Mouse (Mus musculus) C2C12 (cell line): ENCODE data around the gene Tsc22d1. TPM values are rescaled to one million over a fixed set of nuclear protein-coding genes. Genes with fewer than 3 reads are reported as not detected.

ENCODE experiments used
- H3K27me3 ChIP-seq: one replicate; pipeline ENCODE4 v1.6.1; 2011; ENCODE audit not compliant: control insufficient read depth, insufficient read depth, insufficient read length
- H3K36me3 ChIP-seq: one replicate; pipeline ENCODE4 v1.6.1; 2011; ENCODE audit not compliant: control insufficient read depth, insufficient read depth
- H3K4me3 ChIP-seq: one replicate; pipeline ENCODE4 v1.5.1; 2011; ENCODE audit warnings: mild to moderate bottlenecking, control low read depth; ENCODE audit not compliant: poor library complexity, insufficient read depth, severe bottlenecking
- H3K79me2 ChIP-seq: one replicate; pipeline ENCODE4 v1.6.1; 2011; ENCODE audit not compliant: control insufficient read depth, insufficient read depth
- H3K79me3 ChIP-seq: one replicate; pipeline ENCODE4 v1.6.1; 2011; ENCODE audit warnings: low read depth, control low read depth
- H3ac ChIP-seq: one replicate; pipeline ENCODE3; 2011; ENCODE audit warnings: low read depth; ENCODE audit not compliant: control insufficient read depth, insufficient read length
- CEBPB ChIP-seq: IDR thresholded peaks from one replicate; pipeline ENCODE4 v1.6.1; 2011; ENCODE audit warnings: low read depth, mild to moderate bottlenecking, control low read depth, moderate library complexity
- CTCF ChIP-seq: IDR thresholded peaks from one replicate; pipeline ENCODE4 v1.5.1; 2011; ENCODE audit not compliant: control insufficient read depth, insufficient read depth, insufficient read length
- FOSL1 ChIP-seq: IDR thresholded peaks from one replicate; pipeline ENCODE4 v1.8.0; 2011; ENCODE audit warnings: mild to moderate bottlenecking, low read length; ENCODE audit not compliant: poor library complexity, insufficient read depth, severe bottlenecking
- MAX ChIP-seq: IDR thresholded peaks from one replicate; pipeline ENCODE4 v1.6.1; 2011; ENCODE audit warnings: mild to moderate bottlenecking, control low read depth
- MYOD1 ChIP-seq: IDR thresholded peaks from one replicate; pipeline ENCODE4 v1.6.1; 2011; ENCODE audit warnings: low read depth; ENCODE audit not compliant: control insufficient read depth, insufficient read length
- MYOG ChIP-seq: IDR thresholded peaks from one replicate; pipeline ENCODE4 v1.6.1; 2011; ENCODE audit not compliant: control insufficient read depth, insufficient read length; ENCODE audit errors: extremely low read depth
- USF1 ChIP-seq: IDR thresholded peaks from one replicate; pipeline ENCODE4 v1.6.1; 2011; ENCODE audit warnings: low read depth, mild to moderate bottlenecking, control low read depth, moderate library complexity
- long read RNA-seq, 2 experiments: library from polyadenylated mRNA; unstranded; transcript quantifications; one replicate each; pipeline ENCODE4 v2.0.0; 2019 to 2020
- polyA plus RNA-seq: library from polyadenylated mRNA; unstranded; fragments of >200 nt; fragmentation: generic; extraction: Trizol; gene quantifications from one replicate; pipeline ENCODE4 v1.2.1, GENCODE M21; 2012; ENCODE audit warnings: missing spikeins

The Tsc22d1 gene
- polyA plus RNA-seq, result 546 TPM
- long read RNA-seq, experiment 1, full-length matches to known transcripts, result 429 of 468 reads
- long read RNA-seq, experiment 1, partial matches to known transcripts, result 34 of 468 reads
- long read RNA-seq, experiment 1, other reads (novel, unspliced or antisense), result 5 of 468 reads
- long read RNA-seq, experiment 2, full-length matches to known transcripts, result 2,582 of 2,673 reads
- long read RNA-seq, experiment 2, partial matches to known transcripts, result 6 of 2,673 reads
- long read RNA-seq, experiment 2, other reads (novel, unspliced or antisense), result 85 of 2,673 reads

DNA sequence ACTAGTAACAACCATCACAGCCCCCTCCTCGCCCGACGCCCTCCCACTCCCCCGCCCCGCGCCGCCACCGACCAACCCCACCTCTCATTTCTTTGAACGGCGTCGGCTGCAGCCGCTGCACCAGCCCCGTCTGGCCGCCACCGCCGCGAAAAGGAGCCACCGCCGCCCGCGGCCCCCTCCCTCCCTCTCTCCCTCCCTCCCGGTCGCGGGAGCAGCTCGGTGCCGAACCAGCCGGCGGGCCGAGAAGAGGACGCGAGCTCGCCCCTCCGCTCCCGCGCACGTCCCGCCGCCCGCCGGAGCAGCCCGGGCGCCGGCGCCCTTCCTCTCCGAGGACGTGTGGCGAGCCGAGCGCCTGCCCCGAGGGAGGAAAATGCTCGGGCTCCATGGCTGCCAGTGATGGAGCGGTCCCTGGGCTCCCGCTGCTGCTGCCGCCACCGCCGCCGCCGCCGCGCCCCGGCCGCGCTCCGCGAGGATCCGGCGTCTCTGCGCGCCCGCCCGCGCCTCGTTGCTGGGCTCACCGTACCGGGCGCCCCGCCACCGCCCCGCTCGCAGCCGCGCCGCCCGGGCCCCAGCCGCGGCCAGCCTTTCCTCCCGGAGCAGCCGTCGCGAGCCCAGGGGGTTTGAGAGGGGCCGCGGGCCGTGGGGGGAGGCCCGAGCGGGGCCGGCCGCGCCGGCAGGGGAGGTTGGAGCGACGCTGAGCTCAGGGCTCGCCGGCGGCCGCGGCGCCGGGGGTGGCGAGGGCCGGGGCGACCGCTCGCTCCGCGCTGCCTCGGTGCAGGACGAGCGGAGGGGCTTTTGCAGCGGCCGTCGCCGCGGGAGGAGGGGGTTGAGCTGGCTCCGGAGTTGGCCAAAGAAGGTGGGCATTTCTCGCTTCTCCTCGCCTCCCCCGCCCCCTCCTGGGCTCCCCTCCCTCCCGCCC is at the start of gene Tsc22d1:
TSS of gene Tsc22d1 (plus strand) at position 100 of the 919 bp plus-strand sequence.
- TF ChIP-seq MYOD1 (no peak), USF1 (no peak), FOSL1 (no peak), CTCF (no peak), MYOG (no peak), CEBPB (no peak), MAX (no peak)
- Histone ChIP-seq H3K79me2 (peaks cover 45% of the 10 kb centered on the region), H3K36me3 (peaks cover 33% of the 10 kb centered on the region), H3K4me3 (peak within 1 kb of the TSS; percentile 61), H3K79me3 (peaks cover 35% of the 10 kb centered on the region), H3K27me3 (no peaks in the 10 kb centered on the region), H3ac (peak within 1 kb of the TSS; percentile 91)

- Histone ChIP-seq H3K4me3 (peak overlapping the region; percentile 27), H3K79me3 (peaks cover 3% of the 10 kb centered on the region), H3K27me3 (no peaks in the 10 kb centered on the region), H3ac (no peak overlapping the region), H3K36me3 (peaks cover 9% of the 10 kb centered on the region), H3K79me2 (peaks cover 24% of the 10 kb centered on the region)
- TF ChIP-seq MAX (peak; percentile 61), CEBPB (no peak), FOSL1 (peak; percentile 54), MYOG (no peak), USF1 (no peak), MYOD1 (peak; percentile 1), CTCF (no peak)
Measured at GRCm38 (mm10) chr14:76373638-76374037, 41.1 kb upstream of the Tsc22d1 start.

GRCm38 (mm10) chr14:76374601-76375000 is 40.2 kb upstream of the Tsc22d1 start:
- Histone ChIP-seq H3ac (peak overlapping the region; percentile 55), H3K36me3 (peaks cover 9% of the 10 kb centered on the region), H3K79me3 (peaks cover 3% of the 10 kb centered on the region), H3K27me3 (no peaks in the 10 kb centered on the region), H3K79me2 (peaks cover 24% of the 10 kb centered on the region), H3K4me3 (peak overlapping the region; percentile 27)
- no peak for TF ChIP-seq MAX
- no peak for TF ChIP-seq MYOD1
- TF ChIP-seq CEBPB, result no peak
- TF ChIP-seq CTCF, result no peak
- no peak for TF ChIP-seq FOSL1
- no peak for TF ChIP-seq MYOG
- TF ChIP-seq USF1, result no peak

GRCm38 (mm10) chr14:76376561-76376960 is 38.2 kb upstream of the Tsc22d1 start:
- H3K4me3 ChIP-seq, result no peak overlapping the region
- H3K36me3 ChIP-seq, result no peaks in the 10 kb centered on the region
- H3K27me3 ChIP-seq, result no peaks in the 10 kb centered on the region
- H3K79me3 ChIP-seq, result peaks cover 3% of the 10 kb centered on the region
- TF ChIP-seq MAX (no peak), CEBPB (no peak), MYOG (no peak), CTCF (no peak), USF1 (no peak), MYOD1 (no peak), FOSL1 (no peak)
- H3ac ChIP-seq, result no peak overlapping the region
- H3K79me2 ChIP-seq, result peaks cover 24% of the 10 kb centered on the region

- peaks cover 8% of the 10 kb centered on the region for H3K79me2 ChIP-seq
- H3K27me3 ChIP-seq, result no peaks in the 10 kb centered on the region
- no peaks in the 10 kb centered on the region for H3K36me3 ChIP-seq
- H3K4me3 ChIP-seq, result no peak overlapping the region
- H3K79me3 ChIP-seq, result peaks cover 3% of the 10 kb centered on the region
- TF ChIP-seq CTCF (no peak), MYOD1 (no peak), MYOG (no peak), CEBPB (no peak), MAX (no peak), USF1 (no peak), FOSL1 (no peak)
- no peak overlapping the region for H3ac ChIP-seq
Measured at GRCm38 (mm10) chr14:76379411-76379810, 35.4 kb upstream of the Tsc22d1 start.
